Mouse (Mus musculus) embryonic facial prominence, embryonic 14.5 days (tissue): Measurements from ENCODE around the gene Slc27a5. TPM values are rescaled to one million over a fixed set of nuclear protein-coding genes. Genes with fewer than 3 reads are reported as not detected.

Experiments
- ATAC-seq: fragments of 200-750 bp; cut with Nextera tagmentation; 2 replicates; pipeline ENCODE4 v1.8.0; 2017; ENCODE audit warnings: low read depth, moderate number of reproducible peaks, moderate TSS enrichment
- DNase-seq: peaks from one replicate; pipeline ENCODE4 v3.0.0-alpha.2; 2015; ENCODE audit warnings: low spot score
- H3K27ac ChIP-seq: fragments of 300-500 bp; sonication (generic); replicated peaks from 2 replicates; pipeline ENCODE4 v1.5.1; 2014; ENCODE audit warnings: low read depth, mild to moderate bottlenecking, low read length, moderate library complexity
- H3K27me3 ChIP-seq: fragments of 300-500 bp; sonication (generic); replicated peaks from 2 replicates; pipeline ENCODE4 v1.6.1; 2014; ENCODE audit warnings: low read length; ENCODE audit not compliant: control insufficient read depth, insufficient read depth
- H3K36me3 ChIP-seq: fragments of 300-500 bp; sonication (generic); 2 replicates; pipeline ENCODE4 v1.6.1; 2014; ENCODE audit warnings: low read length, mixed read lengths; ENCODE audit not compliant: control insufficient read depth, insufficient read depth
- H3K4me1 ChIP-seq: fragments of 300-500 bp; sonication (generic); 2 replicates; pipeline ENCODE4 v1.6.1; 2014; ENCODE audit warnings: antibody characterized with exemption, low read length; ENCODE audit not compliant: control insufficient read depth, insufficient read depth
- H3K4me2 ChIP-seq: fragments of 300-500 bp; sonication (generic); 2 replicates; pipeline ENCODE4 v1.6.1; 2014; ENCODE audit warnings: low read depth, mild to moderate bottlenecking, low read length, moderate library complexity, mixed read lengths
- H3K4me3 ChIP-seq: fragments of 300-500 bp; sonication (generic); 2 replicates; pipeline ENCODE4 v1.5.1; 2014; ENCODE audit warnings: low read depth, mild to moderate bottlenecking, low read length
- H3K9ac ChIP-seq: fragments of 300-500 bp; sonication (generic); 2 replicates; pipeline ENCODE4 v1.6.1; 2014; ENCODE audit warnings: low read depth, mild to moderate bottlenecking, low read length, moderate library complexity, mixed read lengths
- H3K9me3 ChIP-seq: fragments of 300-500 bp; sonication (generic); 2 replicates; pipeline ENCODE4 v1.6.1; 2016; ENCODE audit warnings: low read length; ENCODE audit not compliant: control insufficient read depth
- WGBS: fragments of 180-500 bp; shearing (Covaris S2); extraction: QIAGEN DNeasy Blood & Tissue Kit; methylation state at CpG from one replicate; pipeline ENCODE4 v1.1.7; 2014; 5-methylcytosine and 5-hydroxymethylcytosine counted together
- polyA plus RNA-seq: library from polyadenylated mRNA; unstranded; fragments of >200 nt; fragmentation: Nextera tagmentation; extraction: Ambion mirVana; gene quantifications from 2 replicates; pipeline ENCODE4 v1.2.1, GENCODE M21; 2014

Gene Slc27a5
- polyA plus RNA-seq, 1 experiment from 2014 or later = not detected

- no peaks in the 10 kb centered on the region for H3K27me3 ChIP-seq
- WGBS = 73% methylated on average over 5 of the region's 5 CpGs
- ATAC-seq = no peak
These were observed 5.4 kb upstream of the Slc27a5 start for GRCm38 (mm10) chr7:13003380-13003779.

GRCm38 (mm10) chr7:13001584-13001983 lies 3.6 kb upstream of the Slc27a5 start:
- no peaks in the 10 kb centered on the region for H3K4me1 ChIP-seq
- no peaks in the 10 kb centered on the region for H3K27me3 ChIP-seq
- no peak overlapping the region for H3K27ac ChIP-seq
- no peak overlapping the region for H3K9ac ChIP-seq
- no peaks in the 10 kb centered on the region for H3K9me3 ChIP-seq
- no peak for ATAC-seq
- 66% methylated on average over 1 of the region's 1 CpGs for WGBS
- no peak for DNase-seq
- H3K36me3 ChIP-seq = peaks cover 14% of the 10 kb centered on the region
- no peak overlapping the region for H3K4me3 ChIP-seq
- H3K4me2 ChIP-seq = no peak overlapping the region

More at GRCm38 (mm10) chr7:13003380-13003779, 5.4 kb upstream of the Slc27a5 start:
- no peak overlapping the region for H3K27ac ChIP-seq
- no peak for DNase-seq
- no peak overlapping the region for H3K4me2 ChIP-seq
- H3K9me3 ChIP-seq = no peaks in the 10 kb centered on the region
- 0 out of 2 replicates have a peak, but pooled peaks cover 2% of the 10 kb centered on the region for H3K4me1 ChIP-seq
- no peak overlapping the region for H3K9ac ChIP-seq
- H3K4me3 ChIP-seq = no peak overlapping the region
- H3K36me3 ChIP-seq = peaks cover 29% of the 10 kb centered on the region

- no peak within 1 kb of the TSS for H3K9ac ChIP-seq
- H3K36me3 ChIP-seq = no peaks in the 10 kb centered on the region
- H3K4me2 ChIP-seq = no peak within 1 kb of the TSS
- H3K4me3 ChIP-seq = no peak within 1 kb of the TSS
- no peak within 1 kb of the TSS for H3K27ac ChIP-seq
- DNase-seq (no peak), ATAC-seq (no peak)
- no peaks in the 10 kb centered on the region for H3K4me1 ChIP-seq
- WGBS = 75% methylated on average over 3 of the region's 3 CpGs
- no peaks in the 10 kb centered on the region for H3K9me3 ChIP-seq
- no peaks in the 10 kb centered on the region for H3K27me3 ChIP-seq
These were observed 859 bp upstream of the Slc27a5 start, which contains the start of gene Trim28 for GRCm38 (mm10) chr7:12998851-12999250. Trim28 (plus strand) TSS chr7:12999114.

GRCm38 (mm10) chr7:12997230-12997629 lies 762 bp downstream of the Slc27a5 start:
- Histone ChIP-seq H3K4me1 (no peaks in the 10 kb centered on the region), H3K4me2 (no peak overlapping the region), H3K27ac (no peak overlapping the region), H3K27me3 (no peaks in the 10 kb centered on the region), H3K4me3 (no peak overlapping the region), H3K9ac (no peak overlapping the region), H3K36me3 (no peaks in the 10 kb centered on the region), H3K9me3 (no peaks in the 10 kb centered on the region)
- 68% methylated on average over 5 of the region's 5 CpGs for WGBS
- DNase-seq (no peak), ATAC-seq (no peak)

GRCm38 (mm10) chr7:12995862-12996261 lies 2.1 kb downstream of the Slc27a5 start:
- Histone ChIP-seq H3K27ac (no peak overlapping the region), H3K36me3 (no peaks in the 10 kb centered on the region), H3K4me3 (no peak overlapping the region), H3K9me3 (no peaks in the 10 kb centered on the region), H3K9ac (no peak overlapping the region), H3K27me3 (no peaks in the 10 kb centered on the region), H3K4me1 (no peaks in the 10 kb centered on the region), H3K4me2 (no peak overlapping the region)
- ATAC-seq (no peak), DNase-seq (no peak)

- Histone ChIP-seq H3K9me3 (no peaks in the 10 kb centered on the region), H3K9ac (no peak overlapping the region), H3K27me3 (no peaks in the 10 kb centered on the region), H3K4me3 (no peak overlapping the region), H3K4me1 (no peaks in the 10 kb centered on the region), H3K4me2 (no peak overlapping the region), H3K36me3 (no peaks in the 10 kb centered on the region), H3K27ac (no peak overlapping the region)
- ATAC-seq (no peak), DNase-seq (no peak)
- WGBS = 87% methylated on average over 10 of the region's 10 CpGs
These were observed 4.8 kb downstream of the Slc27a5 start for GRCm38 (mm10) chr7:12993148-12993547.

GRCm38 (mm10) chr7:12992222-12992621 lies 5.8 kb downstream of the Slc27a5 start:
- Histone ChIP-seq H3K9me3 (no peaks in the 10 kb centered on the region), H3K36me3 (no peaks in the 10 kb centered on the region), H3K27me3 (no peaks in the 10 kb centered on the region), H3K4me3 (no peak overlapping the region), H3K9ac (no peak overlapping the region), H3K4me1 (no peaks in the 10 kb centered on the region), H3K27ac (no peak overlapping the region), H3K4me2 (no peak overlapping the region)
- ATAC-seq (no peak), DNase-seq (no peak)
- WGBS = 8% methylated on average over 3 of the region's 3 CpGs

- H3K4me2 ChIP-seq = no peak overlapping the region
- H3K4me1 ChIP-seq = no peaks in the 10 kb centered on the region
- no peak overlapping the region for H3K27ac ChIP-seq
- DNase-seq (no peak), ATAC-seq (no peak)
- WGBS = 80% methylated on average over 8 of the region's 8 CpGs
- H3K9me3 ChIP-seq = no peaks in the 10 kb centered on the region
- no peak overlapping the region for H3K9ac ChIP-seq
- H3K4me3 ChIP-seq = no peak overlapping the region
- no peaks in the 10 kb centered on the region for H3K27me3 ChIP-seq
- peaks cover 3% of the 10 kb centered on the region; the same call in 1 of the 2 replicates for H3K36me3 ChIP-seq
These were observed 10.4 kb downstream of the Slc27a5 start for GRCm38 (mm10) chr7:12987409-12988189.

GRCm38 (mm10) chr7:12986906-12987305 lies 11.1 kb downstream of the Slc27a5 start:
- no peaks in the 10 kb centered on the region for H3K9me3 ChIP-seq
- H3K27me3 ChIP-seq = no peaks in the 10 kb centered on the region
- H3K4me2 ChIP-seq = no peak overlapping the region
- H3K4me3 ChIP-seq = no peak overlapping the region
- no peak overlapping the region for H3K27ac ChIP-seq
- ATAC-seq = no peak
- H3K9ac ChIP-seq = no peak overlapping the region
- H3K36me3 ChIP-seq = peaks cover 9% of the 10 kb centered on the region; the same call in 1 of the 2 replicates
- WGBS = 82% methylated on average over 8 of the region's 8 CpGs
- no peaks in the 10 kb centered on the region for H3K4me1 ChIP-seq
- no peak for DNase-seq
